Mouse (Mus musculus) midbrain, embryonic 16.5 days (tissue): ENCODE measurements at regions not wholly inside any gene's neighbourhood (a gene's known extent, or its start where the extent isn't known, plus 50 kb on each side); places are given as distances from the start of the nearest gene placed in this dataset.

Experiments used
- ATAC-seq: fragments of 200-750 bp; cut with Nextera tagmentation; 2 replicates; pipeline ENCODE4 v1.8.0; 2017; ENCODE audit warnings: moderate TSS enrichment
- H3K27ac ChIP-seq: fragments of 300-500 bp; sonication (generic); 2 replicates; pipeline ENCODE4 v1.5.1; 2014; ENCODE audit warnings: mild to moderate bottlenecking, low read length, mixed read lengths
- H3K27me3 ChIP-seq: fragments of 300-500 bp; sonication (generic); 2 replicates; pipeline ENCODE4 v1.6.1; 2014; ENCODE audit warnings: low read depth, low read length, mixed read lengths; ENCODE audit not compliant: control insufficient read depth, insufficient read depth
- H3K36me3 ChIP-seq: fragments of 300-500 bp; sonication (generic); 2 replicates; pipeline ENCODE4 v1.6.1; 2014; ENCODE audit warnings: mild to moderate bottlenecking, low read length, moderate library complexity, mixed read lengths; ENCODE audit not compliant: control insufficient read depth, insufficient read depth
- H3K4me1 ChIP-seq: fragments of 300-500 bp; sonication (generic); 2 replicates; pipeline ENCODE4 v1.6.1; 2014; ENCODE audit warnings: mild to moderate bottlenecking, low read length, mixed read lengths; ENCODE audit not compliant: control insufficient read depth, insufficient read depth
- H3K4me2 ChIP-seq: fragments of 300-500 bp; sonication (generic); 2 replicates; pipeline ENCODE4 v1.6.1; 2014; ENCODE audit warnings: mild to moderate bottlenecking, low read length, mixed read lengths
- H3K4me3 ChIP-seq: fragments of 300-500 bp; sonication (generic); 2 replicates; pipeline ENCODE4 v1.5.1; 2014; ENCODE audit warnings: low read depth, mild to moderate bottlenecking, low read length, moderate library complexity, mixed read lengths
- H3K9ac ChIP-seq: fragments of 300-500 bp; sonication (generic); 2 replicates; pipeline ENCODE4 v1.6.1; 2014; ENCODE audit warnings: low read depth, low read length, mixed read lengths
- H3K9me3 ChIP-seq: fragments of 300-500 bp; sonication (generic); replicated peaks from 2 replicates; pipeline ENCODE4 v1.6.1; 2014; ENCODE audit warnings: mild to moderate bottlenecking, low read length, mixed read lengths; ENCODE audit not compliant: control insufficient read depth, poor library complexity, severe bottlenecking
- WGBS: fragments of 180-500 bp; shearing (Covaris S2); extraction: QIAGEN DNeasy Blood & Tissue Kit; methylation state at CpG from one replicate; pipeline ENCODE4 v1.1.7; 2014; 5-methylcytosine and 5-hydroxymethylcytosine counted together

GRCm38 (mm10) chr13:79277714-79278113 is 1078.2 kb upstream of the Nr2f1 start:
- 9% methylated on average over 6 of the region's 6 CpGs for WGBS
- Histone ChIP-seq H3K36me3 (no peaks in the 10 kb centered on the region), H3K27ac (peak overlapping the region; percentile 15; the same call in 1 of the 2 replicates), H3K9ac (no peak overlapping the region), H3K9me3 (no peaks in the 10 kb centered on the region), H3K4me3 (no peak overlapping the region; the same call in 1 of the 2 replicates), H3K4me1 (peaks cover 6% of the 10 kb centered on the region; the same call in 1 of the 2 replicates), H3K4me2 (peak overlapping the region; percentile 38), H3K27me3 (no peaks in the 10 kb centered on the region)
- ATAC-seq = peak; percentile 85

DNA sequence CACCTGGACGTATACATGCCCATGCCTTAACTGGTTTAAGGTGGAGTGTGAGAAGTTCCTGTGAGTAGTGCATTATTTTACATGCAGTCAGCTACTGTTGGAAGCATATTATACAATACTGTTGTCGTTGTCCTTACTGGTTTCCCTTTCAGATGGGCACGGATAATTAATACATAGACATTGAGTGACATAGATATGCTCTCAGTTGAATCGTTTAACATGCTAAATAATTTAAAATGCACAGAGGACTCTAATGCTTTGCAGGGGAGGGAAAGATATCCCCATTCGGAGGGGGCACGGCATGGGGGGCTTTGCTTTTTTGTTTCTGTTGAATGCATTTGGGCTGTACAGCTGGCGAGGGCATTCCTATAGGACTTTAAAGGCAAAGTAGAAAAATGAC is 1077.8 kb upstream of the Nr2f1 start:
- WGBS = 16% methylated on average over 7 of the region's 7 CpGs
- peak overlapping the region; percentile 38 for H3K4me2 ChIP-seq
- peak overlapping the region; percentile 15; the same call in 1 of the 2 replicates for H3K27ac ChIP-seq
- H3K27me3 ChIP-seq = no peaks in the 10 kb centered on the region
- no peaks in the 10 kb centered on the region for H3K36me3 ChIP-seq
- no peak overlapping the region for H3K9ac ChIP-seq
- peak; percentile 77; the same call in 1 of the 2 replicates for ATAC-seq
- H3K4me1 ChIP-seq = peaks cover 6% of the 10 kb centered on the region; the same call in 1 of the 2 replicates
- no peaks in the 10 kb centered on the region for H3K9me3 ChIP-seq
- no peak overlapping the region for H3K4me3 ChIP-seq

- no peak overlapping the region for H3K4me2 ChIP-seq
- H3K36me3 ChIP-seq = no peaks in the 10 kb centered on the region
- no peak overlapping the region for H3K27ac ChIP-seq
- no peaks in the 10 kb centered on the region for H3K4me1 ChIP-seq
- H3K9ac ChIP-seq = no peak overlapping the region
- H3K9me3 ChIP-seq = no peaks in the 10 kb centered on the region
- ATAC-seq = no peak
- WGBS = 59% methylated on average over 5 of the region's 5 CpGs
- no peak overlapping the region for H3K4me3 ChIP-seq
- H3K27me3 ChIP-seq = no peaks in the 10 kb centered on the region
Observed at GRCm38 (mm10) chr13:79255362-79255761, 1055.8 kb upstream of the Nr2f1 start.

GRCm38 (mm10) chr13:79252385-79252784 is 1052.8 kb upstream of the Nr2f1 start:
- no peak overlapping the region for H3K4me2 ChIP-seq
- H3K9ac ChIP-seq = no peak overlapping the region
- H3K9me3 ChIP-seq = no peaks in the 10 kb centered on the region
- H3K36me3 ChIP-seq = no peaks in the 10 kb centered on the region
- H3K27ac ChIP-seq = no peak overlapping the region
- ATAC-seq = no peak
- no peaks in the 10 kb centered on the region for H3K4me1 ChIP-seq
- no peak overlapping the region for H3K4me3 ChIP-seq
- WGBS = 49% methylated on average over 5 of the region's 5 CpGs
- H3K27me3 ChIP-seq = no peaks in the 10 kb centered on the region

- no peak overlapping the region for H3K4me2 ChIP-seq
- no peak overlapping the region for H3K9ac ChIP-seq
- H3K9me3 ChIP-seq = no peaks in the 10 kb centered on the region
- H3K4me1 ChIP-seq = no peaks in the 10 kb centered on the region
- H3K36me3 ChIP-seq = no peaks in the 10 kb centered on the region
- H3K27ac ChIP-seq = no peak overlapping the region
- ATAC-seq = no peak
- WGBS = 63% methylated on average over 1 of the region's 1 CpGs
- H3K4me3 ChIP-seq = no peak overlapping the region
- H3K27me3 ChIP-seq = no peaks in the 10 kb centered on the region
Observed at GRCm38 (mm10) chr13:79251269-79251668, 1051.7 kb upstream of the Nr2f1 start.
